ENCODE assay signal across 8 mouse cellular contexts in genomic region chr5:33630615-33631014, GRCm38 (mm10). TPM values are rescaled to one million over a fixed set of nuclear protein-coding genes. Genes with fewer than 3 reads are reported as not detected.
A peak's percentile ranks its signal among the peaks of the same experiment; 100 is the strongest.
DNase-seq lines count a peak whose midpoint lies in the region; ATAC-seq and TF ChIP-seq lines count a peak whose summit lies in the region.

No protein-coding gene starts in this region.

- WGBS in cerebellum, adult 2 months: 54% methylated on average over 4 of the region's 4 CpGs
- WGBS in limb, embryonic 12.5 days: 36% methylated on average over 4 of the region's 4 CpGs
- 48% methylated on average over 4 of the region's 4 CpGs for WGBS in stomach, embryonic 16.5 days

- no peak for TF ChIP-seq CTCF in cerebellum, adult 2 months (IDR thresholded peaks at IDR 0.05; ENCODE audit: borderline replicate concordance, insufficient read depth, low read depth, low read length)
- TF ChIP-seq CTCF in CH12.LX (conservative IDR thresholded peaks at IDR 0.05 in 1 of 2, IDR thresholded peaks at IDR 0.05 in 1 of 2; ENCODE audit: low read depth in 2 of 2, low read length in 2 of 2): no peak

- ATAC-seq in limb, embryonic 12.5 days (ENCODE audit: insufficient number of reproducible peaks, insufficient read depth, low FRiP score, low TSS enrichment, low read depth): no peak
- no peak for ATAC-seq in stomach, embryonic 16.5 days (ENCODE audit: insufficient read depth, low FRiP score)

- no peak overlapping the region for H3K27ac ChIP-seq in cerebellum, adult 2 months (ENCODE audit: insufficient read depth, low read length)
- H3K27ac ChIP-seq in CH12.LX (ENCODE audit: insufficient read depth, low read depth): no peak overlapping the region
- no peak overlapping the region; the same call in 1 of the 2 replicates for H3K27ac ChIP-seq in limb, embryonic 12.5 days
- H3K27ac ChIP-seq in stomach, embryonic 16.5 days (ENCODE audit: low read length): peak overlapping the region; percentile 84

- no peaks in the 10 kb centered on the region for H3K27me3 ChIP-seq in cerebellum, adult 2 months (ENCODE audit: control insufficient read depth, insufficient read depth, low read length)
- no peaks in the 10 kb centered on the region for H3K27me3 ChIP-seq in CH12.LX (replicated peaks)
- H3K27me3 ChIP-seq in limb, embryonic 12.5 days: no peaks in the 10 kb centered on the region
- H3K27me3 ChIP-seq in stomach, embryonic 16.5 days (ENCODE audit: control insufficient read depth, insufficient read depth, low read length): no peaks in the 10 kb centered on the region

- H3K9ac ChIP-seq in CH12.LX (ENCODE audit: insufficient read depth, low read depth): peak overlapping the region; percentile 62; the same call in 1 of the 2 replicates
- H3K9ac ChIP-seq in limb, embryonic 12.5 days (replicated peaks): 0 out of 2 replicates have a peak overlapping the region, but pooled peaks have one; percentile 61
- peak overlapping the region; percentile 78 for H3K9ac ChIP-seq in stomach, embryonic 16.5 days (ENCODE audit: low read length)

- no peak for TF ChIP-seq EP300 in CH12.LX (IDR thresholded peaks at IDR 0.05; ENCODE audit: low read length)

- H3K9me3 ChIP-seq in CH12.LX (replicated peaks; ENCODE audit: low read length): no peaks in the 10 kb centered on the region
- H3K9me3 ChIP-seq in limb, embryonic 12.5 days: no peaks in the 10 kb centered on the region
- H3K9me3 ChIP-seq in stomach, embryonic 16.5 days (replicated peaks; ENCODE audit: control insufficient read depth, low read length): no peaks in the 10 kb centered on the region

- H3K36me3 ChIP-seq in CH12.LX (replicated peaks in 1 of 2; ENCODE audit: control insufficient read depth in 1 of 2, insufficient read depth in 1 of 2, low read length in 1 of 2): peaks cover 0 to 21% of the 10 kb centered on the region in 2 experiments
- peaks cover 15% of the 10 kb centered on the region for H3K36me3 ChIP-seq in limb, embryonic 12.5 days
- no peaks in the 10 kb centered on the region for H3K36me3 ChIP-seq in stomach, embryonic 16.5 days (ENCODE audit: control insufficient read depth, insufficient read depth, low read length)

- peaks cover 6% of the 10 kb centered on the region; the same call in 1 of the 2 replicates for H3K4me1 ChIP-seq in cerebellum, adult 2 months (ENCODE audit: control insufficient read depth, insufficient read depth, low read length)
- peaks cover 0 to 33% of the 10 kb centered on the region in 2 experiments; a peak in 2 of 4 replicates for H3K4me1 ChIP-seq in CH12.LX (ENCODE audit: control insufficient read depth in 1 of 2, insufficient read depth in 2 of 2)
- peaks cover 22% of the 10 kb centered on the region for H3K4me1 ChIP-seq in limb, embryonic 12.5 days (replicated peaks)
- H3K4me1 ChIP-seq in stomach, embryonic 16.5 days (ENCODE audit: control insufficient read depth, insufficient read depth, low read length): peaks cover 18% of the 10 kb centered on the region

- DNase-seq in cerebellum, adult 9-10 months: peak; percentile 49
- no peak for DNase-seq in cerebellum, adult 2 months
- no peak for DNase-seq in CH12.LX (ENCODE audit: extremely low read depth)
- DNase-seq in forelimb bud, embryonic 11.5 days (ENCODE audit: low read depth, low spot score): peak; percentile 19
- no peak for DNase-seq in ovary, postnatal 14 days (ENCODE audit: low spot score)
- no peak for DNase-seq in ovary, postnatal 10 days (ENCODE audit: low spot score)

- TF ChIP-seq POLR2A in cerebellum, adult 2 months (IDR thresholded peaks at IDR 0.05; ENCODE audit: borderline replicate concordance, insufficient read depth, low read length): no peak
- TF ChIP-seq POLR2A in CH12.LX (IDR thresholded peaks at IDR 0.05; ENCODE audit: low read depth, low read length): no peak

- no peak for TF ChIP-seq RAD21 in CH12.LX (IDR thresholded peaks at IDR 0.05; ENCODE audit: low read depth, low read length)

- in situ Hi-C loops in CH12.LX (cut with MboI; ENCODE audit: low pct_ligation_motif_present, low pct_unique_long_range_greater_than_20kb, low sequenced_read_pairs): no loop called here

- H3K79me2 ChIP-seq in CH12.LX (replicated peaks; ENCODE audit: control insufficient read depth, extremely low read depth, insufficient read depth, poor library complexity, severe bottlenecking): peaks cover 6% of the 10 kb centered on the region

- peak overlapping the region; percentile 60 for H3K4me2 ChIP-seq in CH12.LX (ENCODE audit: insufficient read depth, low read depth, poor library complexity, severe bottlenecking)
- peak overlapping the region; percentile 76 for H3K4me2 ChIP-seq in limb, embryonic 12.5 days
- H3K4me2 ChIP-seq in stomach, embryonic 16.5 days (ENCODE audit: low read depth, low read length): peak overlapping the region; percentile 95

- dilution Hi-C loops in CH12.LX (cut with MboI; ENCODE audit: extremely low pct_ligation_motif_present, extremely low pct_unique_long_range_greater_than_20kb, low sequenced_read_pairs): no loop called here

- H3K4me3 ChIP-seq in cerebellum, adult 2 months (replicated peaks; ENCODE audit: insufficient read depth, low read depth, low read length): no peak overlapping the region
- peak overlapping the region in 2 of 3 experiments; percentile 82 to 85 for H3K4me3 ChIP-seq in CH12.LX (replicated peaks in 1 of 3; ENCODE audit: low read depth in 2 of 3, low read length in 2 of 3, poor library complexity in 1 of 3)
- H3K4me3 ChIP-seq in limb, embryonic 12.5 days (replicated peaks): peak overlapping the region; percentile 87
- peak overlapping the region; percentile 95 for H3K4me3 ChIP-seq in stomach, embryonic 16.5 days (replicated peaks; ENCODE audit: low read length)

TF ChIP-seq in CH12.LX, 34 proteins besides CTCF, POLR2A, EP300 and RAD21 (continues in another document):
- TF ChIP-seq PAX5 (IDR thresholded peaks at IDR 0.05; ENCODE audit: low read length) (no peak), UBTF (IDR thresholded peaks at IDR 0.05; ENCODE audit: low read depth, low read length) (no peak), USF2 (conservative IDR thresholded peaks at IDR 0.05; ENCODE audit: low read depth, low read length) (no peak), JUND (conservative IDR thresholded peaks at IDR 0.05; ENCODE audit: low read depth, low read length) (no peak), RCOR1 (conservative IDR thresholded peaks at IDR 0.05; ENCODE audit: low read depth, low read length) (no peak), TCF12 (IDR thresholded peaks at IDR 0.05; ENCODE audit: low read depth, low read length) (no peak), ZNF384 (IDR thresholded peaks at IDR 0.05; ENCODE audit: low read depth, low read length) (no peak), JUN (IDR thresholded peaks at IDR 0.05; ENCODE audit: insufficient read depth, low read depth, low read length) (no peak), MYC (IDR thresholded peaks at IDR 0.05; ENCODE audit: low read depth, low read length) (no peak), SIN3A (IDR thresholded peaks at IDR 0.05; ENCODE audit: low read length) (no peak), E2F4 (IDR thresholded peaks at IDR 0.05; ENCODE audit: insufficient replicate concordance, low read depth, low read length) (no peak), ZMIZ1 (IDR thresholded peaks at IDR 0.05; ENCODE audit: low read depth, low read length) (no peak), NRF1 (IDR thresholded peaks at IDR 0.05; ENCODE audit: low read depth, low read length) (no peak), TBP (conservative IDR thresholded peaks at IDR 0.05; ENCODE audit: low read depth, low read length) (no peak), USF1 (IDR thresholded peaks at IDR 0.05; ENCODE audit: low read depth, low read length) (no peak), ZC3H11A (IDR thresholded peaks at IDR 0.05; ENCODE audit: low read depth, low read length) (no peak), ETS1 (conservative IDR thresholded peaks at IDR 0.05; ENCODE audit: low read depth, low read length) (no peak), CHD1 (IDR thresholded peaks at IDR 0.05; ENCODE audit: low read depth, low read length) (no peak)

RNA-seq across cellular contexts. Expression of gene Gm9903, which starts 0.9 kb away (rescaled TPM):
- polyA plus RNA-seq in cerebellum, adult 2 months (2012; rRNA removed): 0.93 and 1.1 TPM in 2 replicates
- total RNA-seq in CH12.LX (2012; rRNA removed) (0.08 and 0.21 TPM in 2 replicates), CH12.LX (2014; rRNA removed) (0.16 and 0.22 TPM in 2 replicates)
- polyA plus RNA-seq in CH12.LX (2012; ENCODE audit: insufficient read length, low read depth): 0.26 TPM in 1 of 2 replicates, not detected in the other
- polyA plus RNA-seq in limb, embryonic 12.5 days (2016; fragmentation: Nextera tagmentation; extraction: Ambion mirVana): 0.46 and 0.74 TPM in 2 replicates
- 0.27 and 0.51 TPM in 2 replicates for polyA plus RNA-seq in stomach, embryonic 16.5 days (2015; fragmentation: Nextera tagmentation; extraction: Ambion mirVana)

RNA-seq across cellular contexts. Expression of gene Fam53a, which starts 1.2 kb away (rescaled TPM):
- 18.0 and 18.5 TPM in 2 replicates for polyA plus RNA-seq in cerebellum, adult 2 months (2012; rRNA removed)
- total RNA-seq in CH12.LX (2012; rRNA removed) (27.9 and 29.2 TPM in 2 replicates), CH12.LX (2014; rRNA removed) (25.1 and 26.6 TPM in 2 replicates)
- 32.9 and 33.4 TPM in 2 replicates for polyA plus RNA-seq in CH12.LX (2012; ENCODE audit: insufficient read length, low read depth)
- polyA plus RNA-seq in limb, embryonic 12.5 days (2016; fragmentation: Nextera tagmentation; extraction: Ambion mirVana): 71.5 and 78.8 TPM in 2 replicates
- polyA plus RNA-seq in stomach, embryonic 16.5 days (2015; fragmentation: Nextera tagmentation; extraction: Ambion mirVana): 50.3 and 53.3 TPM in 2 replicates

RNA-seq across cellular contexts. Expression of gene Slbp, which starts 21.8 kb away (rescaled TPM):
- polyA plus RNA-seq in cerebellum, adult 2 months (2012; rRNA removed): 39.4 and 41.8 TPM in 2 replicates
- 85.4 and 111 TPM in 2 replicates for total RNA-seq in CH12.LX (2012; rRNA removed)
- 263 and 284 TPM in 2 replicates for total RNA-seq in CH12.LX (2014; rRNA removed)
- 117 and 148 TPM in 2 replicates for polyA plus RNA-seq in CH12.LX (2012; ENCODE audit: insufficient read length, low read depth)
- 307 and 311 TPM in 2 replicates for polyA plus RNA-seq in limb, embryonic 12.5 days (2016; fragmentation: Nextera tagmentation; extraction: Ambion mirVana)
- polyA plus RNA-seq in stomach, embryonic 16.5 days (2015; fragmentation: Nextera tagmentation; extraction: Ambion mirVana): 174 and 190 TPM in 2 replicates

RNA-seq across cellular contexts. Expression of gene Tacc3, which starts 27.3 kb away (rescaled TPM):
- polyA plus RNA-seq in cerebellum, adult 2 months (2012; rRNA removed): 9.2 and 9.8 TPM in 2 replicates
- 89.4 and 110 TPM in 2 replicates for total RNA-seq in CH12.LX (2012; rRNA removed)
- 186 and 202 TPM in 2 replicates for total RNA-seq in CH12.LX (2014; rRNA removed)
- polyA plus RNA-seq in CH12.LX (2012; ENCODE audit: insufficient read length, low read depth): 160 and 175 TPM in 2 replicates
- polyA plus RNA-seq in limb, embryonic 12.5 days (2016; fragmentation: Nextera tagmentation; extraction: Ambion mirVana): 258 and 275 TPM in 2 replicates
- polyA plus RNA-seq in stomach, embryonic 16.5 days (2015; fragmentation: Nextera tagmentation; extraction: Ambion mirVana): 137 and 145 TPM in 2 replicates

RNA-seq across cellular contexts. Expression of gene Tmem129, which starts 27.6 kb away (rescaled TPM):
- polyA plus RNA-seq in cerebellum, adult 2 months (2012; rRNA removed): 50.1 and 50.2 TPM in 2 replicates
- total RNA-seq in CH12.LX (2012; rRNA removed): 14.8 and 15.2 TPM in 2 replicates
- 10.8 and 11.2 TPM in 2 replicates for total RNA-seq in CH12.LX (2014; rRNA removed)
- 8.4 and 12.7 TPM in 2 replicates for polyA plus RNA-seq in CH12.LX (2012; ENCODE audit: insufficient read length, low read depth)
- polyA plus RNA-seq in limb, embryonic 12.5 days (2016; fragmentation: Nextera tagmentation; extraction: Ambion mirVana): 41.9 and 42.8 TPM in 2 replicates
- 34.0 and 40.6 TPM in 2 replicates for polyA plus RNA-seq in stomach, embryonic 16.5 days (2015; fragmentation: Nextera tagmentation; extraction: Ambion mirVana)

Comparison
In these comparisons a context has a peak if more than half of its experiments do, and no peak if none do; other contexts are left out.
1. DNase-seq: peak in cerebellum, adult 9-10 months (single experiment) and forelimb bud, embryonic 11.5 days (single experiment); none in cerebellum, adult 2 months (0 of 2), CH12.LX (single experiment), ovary, postnatal 14 days (single experiment) and ovary, postnatal 10 days (single experiment).
2. Peak in every context shown above with its lines, with median percentiles within 50 percentile points of each other: H3K4me2 ChIP-seq and H3K9ac ChIP-seq.